Mouse (Mus musculus): ENCODE measurements at regions not wholly inside any gene's neighbourhood (a gene's known extent, or its start where the extent isn't known, plus 50 kb on each side); places are given as distances from the start of the nearest gene placed in this dataset.

- DNase-seq (ENCODE audit: extremely low spot score) = no peak
These were observed 109.4 kb upstream of the Tom1l1 start for GRCm38 (mm10) chr11:90797577-90797976.

- DNase-seq (ENCODE audit: extremely low spot score) = no peak
These were observed 95.4 kb upstream of the Tom1l1 start for GRCm38 (mm10) chr11:90783537-90783936.

DNA sequence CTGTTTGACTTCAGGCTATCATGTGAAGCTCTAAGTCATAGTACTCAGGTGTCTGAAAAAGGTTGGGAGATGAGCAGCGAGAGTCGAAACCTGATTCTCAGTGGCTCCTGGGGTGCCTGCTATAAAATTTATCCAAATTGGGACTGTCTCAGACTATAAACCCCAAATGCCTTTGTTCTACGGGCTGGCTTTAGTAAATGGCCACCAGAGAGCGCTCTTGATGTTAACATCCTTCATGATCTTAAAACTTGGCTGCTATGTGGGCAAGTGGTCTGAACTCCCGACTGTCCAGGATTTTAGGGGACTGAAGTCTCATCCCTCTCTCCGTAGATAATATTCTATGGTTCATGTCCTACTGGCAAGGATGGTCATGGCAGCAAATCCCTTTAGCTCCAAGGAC lies 94.8 kb upstream of the Tom1l1 start:
- DNase-seq (ENCODE audit: extremely low spot score) = peak; percentile 40

GRCm38 (mm10) chr11:90775752-90776151 lies 87.6 kb upstream of the Tom1l1 start:
- no peak for DNase-seq (ENCODE audit: extremely low spot score)

GRCm38 (mm10) chr11:90755981-90756380 lies 67.8 kb upstream of the Tom1l1 start:
- DNase-seq (ENCODE audit: extremely low spot score) = no peak

DNA sequence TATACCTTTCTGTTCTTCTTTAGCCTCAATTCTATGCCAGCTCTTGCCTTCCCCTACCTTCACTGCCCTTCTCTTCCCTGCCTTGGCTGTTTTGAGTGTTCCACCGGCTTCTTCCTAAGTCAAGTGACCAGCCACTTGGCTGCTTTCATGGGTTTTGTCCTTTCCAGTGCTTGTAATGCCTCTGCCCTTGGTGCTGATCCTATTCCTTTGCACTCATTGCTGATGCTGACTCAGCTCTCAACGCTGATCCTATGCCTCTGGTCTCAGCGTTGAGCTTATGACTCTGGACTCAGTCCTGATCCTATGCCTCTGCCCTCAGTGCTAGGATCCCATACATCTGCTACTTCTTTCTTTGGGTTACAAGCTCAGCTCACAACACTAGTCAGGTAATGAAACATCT lies 60.3 kb upstream of the Tom1l1 start:
- no peak for DNase-seq (ENCODE audit: extremely low spot score)

GRCm38 (mm10) chr11:90741952-90742617 lies 53.9 kb upstream of the Tom1l1 start:
- no peak for DNase-seq (ENCODE audit: extremely low spot score)

GRCm38 (mm10) chr11:90739501-90739900 lies 51.3 kb upstream of the Tom1l1 start:
- DNase-seq (ENCODE audit: extremely low spot score) = no peak

DNA sequence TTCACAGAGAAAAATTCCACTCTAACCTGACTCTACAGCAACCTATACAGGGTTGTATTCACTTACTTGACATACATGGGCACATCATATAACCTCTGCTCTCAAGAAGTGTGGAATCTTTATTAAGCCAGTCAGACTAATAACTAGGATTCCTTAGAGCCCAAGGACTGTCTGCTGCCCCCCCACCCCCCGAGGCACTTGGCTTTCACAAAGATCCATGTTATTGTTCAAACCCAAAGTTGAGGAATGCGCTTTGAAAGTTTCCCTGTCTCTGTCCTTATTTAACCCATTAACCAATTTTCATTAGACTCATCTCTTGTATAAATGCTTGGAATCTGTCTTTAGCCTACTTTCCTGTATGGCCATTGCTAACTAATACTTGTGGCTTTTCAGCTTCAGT lies 50.6 kb upstream of the Tom1l1 start:
- no peak for DNase-seq (ENCODE audit: extremely low spot score)

Measured in embryo, embryonic 9.5 days (tissue).